Mouse (Mus musculus) liver, embryonic 13.5 days (tissue): ENCODE results near the gene Egfl7. TPM values are rescaled to one million over a fixed set of nuclear protein-coding genes. Genes with fewer than 3 reads are reported as not detected.
A peak's percentile ranks its signal among the peaks of the same experiment; 100 is the strongest.

ENCODE experiments used
- ATAC-seq: fragments of 200-750 bp; cut with Nextera tagmentation; 2 replicates; pipeline ENCODE4 v1.8.0; 2017; ENCODE audit warnings: low read depth, mild to moderate bottlenecking, moderate number of reproducible peaks, moderate library complexity
- DNase-seq: peaks from one replicate; pipeline ENCODE4 v3.0.0; 2022
- H3K27ac ChIP-seq: fragments of 300-500 bp; sonication (generic); 2 replicates; pipeline ENCODE4 v1.5.1; 2015; ENCODE audit warnings: moderate library complexity, mild to moderate bottlenecking, inconsistent platforms
- H3K27me3 ChIP-seq: fragments of 300-500 bp; sonication (generic); 2 replicates; pipeline ENCODE4 v1.6.1; 2015; ENCODE audit warnings: mild to moderate bottlenecking, inconsistent platforms
- H3K36me3 ChIP-seq: fragments of 300-500 bp; sonication (generic); 2 replicates; pipeline ENCODE4 v1.6.1; 2015; ENCODE audit warnings: mild to moderate bottlenecking, inconsistent platforms
- H3K4me1 ChIP-seq: fragments of 300-500 bp; sonication (generic); replicated peaks from 2 replicates; pipeline ENCODE4 v1.6.1; 2015; ENCODE audit warnings: inconsistent platforms
- H3K4me2 ChIP-seq: fragments of 300-500 bp; sonication (generic); 2 replicates; pipeline ENCODE4 v1.6.1; 2015; ENCODE audit warnings: inconsistent platforms, mild to moderate bottlenecking, moderate library complexity
- H3K4me3 ChIP-seq: fragments of 300-500 bp; sonication (generic); replicated peaks from 2 replicates; pipeline ENCODE4 v1.5.1; 2015; ENCODE audit warnings: mild to moderate bottlenecking, inconsistent platforms
- H3K9ac ChIP-seq: fragments of 300-500 bp; sonication (generic); 2 replicates; pipeline ENCODE4 v1.6.1; 2015; ENCODE audit warnings: mild to moderate bottlenecking, inconsistent platforms
- H3K9me3 ChIP-seq: fragments of 300-500 bp; sonication (generic); replicated peaks from 2 replicates; pipeline ENCODE4 v1.6.1; 2016; ENCODE audit warnings: inconsistent platforms
- WGBS: fragments of 180-500 bp; shearing (Covaris S2); methylation state at CpG from one replicate; pipeline ENCODE4 v1.1.7; 2015; ENCODE audit not compliant: insufficient replicate concordance; 5-methylcytosine and 5-hydroxymethylcytosine counted together
- polyA plus RNA-seq: library from polyadenylated mRNA; unstranded; fragments of >200 nt; fragmentation: Nextera tagmentation; extraction: Ambion mirVana; gene quantifications from 2 replicates; pipeline ENCODE4 v1.2.1, GENCODE M21; 2015

Egfl7 gene
- polyA plus RNA-seq, 1 experiment from 2014 or later, result 79.4 TPM

DNA sequence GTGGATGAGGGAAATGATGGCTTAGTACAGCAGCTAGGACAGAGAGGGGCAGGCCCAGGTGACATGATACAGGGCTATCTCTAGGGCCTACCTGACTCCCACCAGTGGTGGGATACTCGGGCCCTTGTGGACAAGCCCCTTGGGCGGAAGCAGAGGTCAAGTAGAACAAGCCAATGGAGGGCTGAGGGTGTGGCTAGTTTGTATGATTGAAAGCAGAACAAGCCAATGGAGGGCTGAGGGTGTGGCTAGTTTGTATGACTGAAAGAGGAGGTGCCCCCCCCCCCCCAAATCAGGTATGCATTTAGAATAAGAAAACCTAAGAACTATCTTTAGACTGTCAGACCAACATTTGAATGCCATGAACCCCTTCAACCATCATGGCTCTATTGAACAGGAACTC lies 2.4 kb downstream of the Egfl7 start:
- H3K9ac ChIP-seq, result no peak overlapping the region
- no peak overlapping the region for H3K27ac ChIP-seq
- H3K9me3 ChIP-seq, result no peaks in the 10 kb centered on the region
- DNase-seq (no peak), ATAC-seq (no peak)
- no peak overlapping the region for H3K4me2 ChIP-seq
- 33% methylated on average over 2 of the region's 2 CpGs for WGBS
- H3K27me3 ChIP-seq, result peaks cover 8% of the 10 kb centered on the region; the same call in 1 of the 2 replicates
- H3K4me1 ChIP-seq, result peaks cover 65% of the 10 kb centered on the region
- no peaks in the 10 kb centered on the region for H3K36me3 ChIP-seq
- no peak overlapping the region for H3K4me3 ChIP-seq

DNA sequence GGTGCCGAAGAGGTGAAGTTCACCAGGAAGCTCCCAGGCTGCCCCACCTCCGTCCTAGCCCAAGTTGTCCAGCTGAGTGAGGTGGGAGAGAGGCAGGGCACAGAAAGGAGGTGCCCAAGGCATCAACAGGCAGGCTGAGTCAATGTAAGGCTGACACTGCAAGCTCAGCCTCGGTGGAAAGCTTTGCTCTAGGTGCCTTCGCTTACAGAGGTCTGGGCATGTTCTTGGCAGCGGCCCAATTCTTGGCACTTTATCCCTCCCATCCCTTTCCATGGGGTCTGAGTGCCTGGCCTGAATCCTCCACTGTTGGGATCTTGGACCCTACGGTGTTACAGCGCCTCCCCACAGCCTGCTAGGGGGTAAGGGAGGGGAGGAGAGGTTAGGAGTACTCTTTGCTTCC lies 2.9 kb downstream of the Egfl7 start:
- Histone ChIP-seq H3K4me3 (no peak overlapping the region), H3K9me3 (no peaks in the 10 kb centered on the region), H3K27me3 (peaks cover 8% of the 10 kb centered on the region; the same call in 1 of the 2 replicates), H3K9ac (no peak overlapping the region), H3K27ac (no peak overlapping the region), H3K36me3 (no peaks in the 10 kb centered on the region), H3K4me1 (peaks cover 65% of the 10 kb centered on the region), H3K4me2 (0 out of 2 replicates have a peak overlapping the region, but pooled peaks have one; percentile 4)
- 64% methylated on average over 7 of the region's 7 CpGs for WGBS
- no peak for ATAC-seq
- DNase-seq, result no peak

DNA sequence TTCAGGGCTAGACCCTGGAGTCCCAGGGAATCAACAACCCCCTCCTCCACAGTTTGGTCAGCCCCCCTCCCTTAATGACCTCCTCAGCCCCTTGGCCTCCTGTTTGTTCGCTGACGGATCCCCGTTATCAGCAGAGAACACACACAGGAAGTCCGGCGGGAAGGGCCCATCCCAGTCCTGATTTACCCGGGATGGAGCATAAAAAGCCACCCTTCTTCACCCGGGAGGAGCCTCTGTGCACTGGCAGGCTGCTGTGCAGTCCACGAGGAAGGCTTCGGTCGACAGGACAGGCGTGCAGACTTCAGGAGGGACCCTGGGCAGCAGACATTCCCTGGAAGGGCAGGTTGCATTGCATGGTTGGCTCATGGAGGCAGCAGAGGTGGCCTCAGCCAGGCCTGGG lies 3.8 kb downstream of the Egfl7 start:
- no peak for DNase-seq
- H3K9me3 ChIP-seq, result no peaks in the 10 kb centered on the region
- H3K27me3 ChIP-seq, result peaks cover 8% of the 10 kb centered on the region; the same call in 1 of the 2 replicates
- H3K4me2 ChIP-seq, result no peak overlapping the region
- peak overlapping the region; percentile 24 for H3K27ac ChIP-seq
- 6% methylated on average over 11 of the region's 11 CpGs for WGBS
- peak overlapping the region; percentile 1; the same call in 1 of the 2 replicates for H3K9ac ChIP-seq
- peak overlapping the region; percentile 13 for H3K4me3 ChIP-seq
- H3K4me1 ChIP-seq, result peaks cover 65% of the 10 kb centered on the region
- H3K36me3 ChIP-seq, result no peaks in the 10 kb centered on the region
- ATAC-seq, result no peak

DNA sequence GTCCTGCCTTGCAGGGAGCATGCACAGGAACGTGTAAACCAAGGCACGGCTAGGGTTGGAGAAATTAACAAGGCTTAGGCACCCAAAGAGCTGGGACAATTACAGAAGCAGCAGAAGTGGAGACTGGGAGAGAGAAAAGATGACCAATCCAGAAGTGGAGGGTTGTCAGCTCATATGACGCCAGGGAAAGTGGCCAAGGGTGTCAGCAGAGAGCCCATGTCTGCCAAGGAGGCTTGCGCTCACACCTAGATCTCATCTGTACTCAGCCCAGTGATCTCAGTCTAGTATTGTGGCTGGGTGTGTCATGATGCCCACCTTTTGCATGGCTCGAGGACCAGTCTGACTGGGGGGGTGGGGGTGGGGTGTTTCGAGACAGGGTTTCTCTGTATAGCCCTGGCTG lies 5.9 kb downstream of the Egfl7 start:
- Histone ChIP-seq H3K9me3 (no peaks in the 10 kb centered on the region), H3K4me2 (peak overlapping the region; percentile 89; the same call in 1 of the 2 replicates)

DNA sequence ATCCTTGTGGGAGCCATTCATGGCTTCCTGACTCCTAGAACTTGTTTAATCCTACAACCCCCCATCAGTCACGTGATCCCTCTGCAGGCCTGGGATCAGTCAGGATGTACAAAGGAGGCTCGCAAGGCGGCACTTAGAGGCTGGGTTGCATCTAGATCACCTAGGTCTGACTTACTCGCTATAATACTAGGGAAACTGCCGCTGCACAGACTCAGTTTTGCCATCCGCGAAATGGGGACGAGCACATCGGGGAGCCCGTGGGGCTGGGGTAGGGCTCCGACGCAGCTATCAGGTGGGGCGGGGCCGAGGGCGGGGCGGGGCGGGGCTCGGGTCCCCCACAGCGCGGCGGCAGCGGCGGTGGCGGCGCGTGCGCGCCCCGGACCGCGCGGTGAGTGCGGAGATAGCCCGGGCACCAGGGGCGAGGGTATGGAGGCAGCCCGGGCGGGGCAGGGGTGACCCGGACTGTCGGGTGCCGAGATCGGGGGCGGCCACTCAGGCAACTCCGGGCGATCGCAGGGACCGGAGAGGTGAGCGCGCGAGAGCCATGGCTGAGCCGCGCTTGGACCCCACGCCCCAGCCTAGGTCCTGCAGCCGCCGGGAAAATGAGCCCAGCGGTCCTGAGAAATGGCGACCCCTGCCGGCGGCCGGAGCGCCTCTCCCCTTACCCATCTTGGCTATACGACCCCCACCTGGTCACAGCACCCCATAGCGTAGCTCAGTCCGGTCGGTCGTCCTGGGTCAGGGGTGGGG lies 6.7 kb downstream of the Egfl7 start, which contains the start of gene Gm20532:
Gene Gm20532, plus strand, starts transcription at position 346 of the 750 bp plus-strand sequence.
- DNase-seq (peak; percentile 44), ATAC-seq (peak; percentile 69)
- H3K9ac ChIP-seq, result peak within 1 kb of the TSS; percentile 78
- H3K4me2 ChIP-seq, result peak within 1 kb of the TSS; percentile 89
- H3K27me3 ChIP-seq, result peaks cover 8% of the 10 kb centered on the region; the same call in 1 of the 2 replicates
- H3K4me3 ChIP-seq, result peak within 1 kb of the TSS; percentile 70
- no peaks in the 10 kb centered on the region for H3K9me3 ChIP-seq
- peaks cover 61% of the 10 kb centered on the region for H3K4me1 ChIP-seq
- 1% methylated on average over 64 of the region's 65 CpGs for WGBS
- H3K27ac ChIP-seq, result peak within 1 kb of the TSS; percentile 76
- H3K36me3 ChIP-seq, result peaks cover 9% of the 10 kb centered on the region

More for the DNA sequence above, 5.9 kb downstream of the Egfl7 start:
- H3K27me3 ChIP-seq, result peaks cover 8% of the 10 kb centered on the region; the same call in 1 of the 2 replicates
- peak overlapping the region; percentile 10; the same call in 1 of the 2 replicates for H3K9ac ChIP-seq
- ATAC-seq, result no peak
- no peak for DNase-seq
- H3K4me3 ChIP-seq, result peak overlapping the region; percentile 70
- peak overlapping the region; percentile 0; the same call in 1 of the 2 replicates for H3K27ac ChIP-seq
- H3K36me3 ChIP-seq, result peaks cover 1% of the 10 kb centered on the region; the same call in 1 of the 2 replicates
- 46% methylated on average over 6 of the region's 6 CpGs for WGBS
- peaks cover 61% of the 10 kb centered on the region for H3K4me1 ChIP-seq

DNA sequence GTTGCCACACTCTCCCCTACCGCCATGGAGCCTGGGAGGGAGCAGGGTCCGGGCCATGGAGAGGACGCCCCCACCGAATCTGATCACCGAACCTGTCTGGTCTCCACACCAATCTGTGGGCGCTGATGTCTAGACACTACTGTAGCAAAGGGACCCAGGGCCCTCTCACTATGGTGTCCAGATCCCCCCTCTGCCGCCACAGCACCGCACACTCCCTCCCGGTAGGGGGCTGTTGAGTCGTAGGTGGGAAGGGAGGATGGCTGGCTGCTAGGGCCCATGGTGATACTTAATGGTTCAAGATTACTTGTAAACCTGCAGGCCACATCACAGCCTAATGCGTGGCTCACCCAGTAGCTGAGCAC lies 7.2 kb downstream of the Egfl7 start:
- peak; percentile 37 for ATAC-seq
- H3K36me3 ChIP-seq, result peaks cover 14% of the 10 kb centered on the region
- peak overlapping the region; percentile 76 for H3K27ac ChIP-seq
- no peak for DNase-seq
- H3K4me3 ChIP-seq, result peak overlapping the region; percentile 70
- 1% methylated on average over 11 of the region's 11 CpGs for WGBS
- H3K27me3 ChIP-seq, result peaks cover 8% of the 10 kb centered on the region; the same call in 1 of the 2 replicates
- H3K9ac ChIP-seq, result peak overlapping the region; percentile 78
- peaks cover 61% of the 10 kb centered on the region for H3K4me1 ChIP-seq
- no peaks in the 10 kb centered on the region for H3K9me3 ChIP-seq
- peak overlapping the region; percentile 89 for H3K4me2 ChIP-seq

DNA sequence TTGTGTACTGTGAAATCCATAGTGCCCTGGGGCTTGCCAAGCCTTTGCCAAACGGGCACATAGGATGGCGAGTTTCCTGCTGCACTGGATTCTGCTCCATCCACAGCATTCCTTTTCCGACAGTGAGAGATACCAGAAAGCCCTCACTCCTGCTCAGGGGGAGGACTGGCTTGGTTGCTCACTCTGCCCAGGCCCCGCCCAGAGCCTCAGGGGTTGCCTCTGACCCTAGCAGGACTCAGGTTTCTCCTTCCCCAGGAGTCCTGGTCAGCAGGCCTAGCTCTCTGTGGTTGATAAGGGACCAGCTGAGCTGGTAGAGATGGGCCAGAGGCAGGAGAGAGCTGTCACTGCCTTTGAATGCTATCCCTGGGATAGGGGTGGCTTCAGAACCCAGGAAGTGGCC lies 8.8 kb downstream of the Egfl7 start:
- Histone ChIP-seq H3K4me3 (no peak overlapping the region), H3K4me2 (peak overlapping the region; percentile 89), H3K9me3 (no peaks in the 10 kb centered on the region), H3K27me3 (peaks cover 8% of the 10 kb centered on the region; the same call in 1 of the 2 replicates), H3K4me1 (peaks cover 49% of the 10 kb centered on the region), H3K36me3 (peaks cover 29% of the 10 kb centered on the region), H3K9ac (peak overlapping the region; percentile 78; the same call in 1 of the 2 replicates), H3K27ac (no peak overlapping the region)
- ATAC-seq, result no peak
- no peak for DNase-seq
- WGBS, result 58% methylated on average over 4 of the region's 4 CpGs

DNA sequence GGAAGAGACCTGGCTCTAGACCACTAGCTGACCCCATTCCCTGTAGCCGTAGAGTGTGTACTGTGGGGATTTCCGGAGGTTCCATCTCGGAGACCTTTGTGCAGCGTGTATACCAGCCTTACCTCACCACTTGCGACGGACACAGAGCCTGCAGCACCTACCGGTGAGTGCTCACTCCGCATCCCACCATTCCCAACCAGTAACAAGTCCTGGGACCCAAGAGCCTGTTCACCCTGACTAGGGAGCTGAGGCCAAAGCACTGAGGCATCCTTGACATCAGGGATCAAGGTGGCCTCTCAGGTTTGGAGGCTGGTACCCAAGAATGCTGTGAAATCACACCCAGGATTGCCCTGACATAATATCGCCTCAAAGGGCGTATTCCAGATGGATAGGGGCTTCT lies 9.5 kb downstream of the Egfl7 start:
- Histone ChIP-seq H3K9ac (no peak overlapping the region), H3K9me3 (no peaks in the 10 kb centered on the region), H3K4me1 (peaks cover 44% of the 10 kb centered on the region), H3K27me3 (peaks cover 8% of the 10 kb centered on the region; the same call in 1 of the 2 replicates), H3K4me3 (no peak overlapping the region), H3K4me2 (no peak overlapping the region), H3K36me3 (peaks cover 32% of the 10 kb centered on the region), H3K27ac (no peak overlapping the region)
- 81% methylated on average over 10 of the region's 10 CpGs for WGBS
- ATAC-seq (no peak), DNase-seq (no peak)

DNA sequence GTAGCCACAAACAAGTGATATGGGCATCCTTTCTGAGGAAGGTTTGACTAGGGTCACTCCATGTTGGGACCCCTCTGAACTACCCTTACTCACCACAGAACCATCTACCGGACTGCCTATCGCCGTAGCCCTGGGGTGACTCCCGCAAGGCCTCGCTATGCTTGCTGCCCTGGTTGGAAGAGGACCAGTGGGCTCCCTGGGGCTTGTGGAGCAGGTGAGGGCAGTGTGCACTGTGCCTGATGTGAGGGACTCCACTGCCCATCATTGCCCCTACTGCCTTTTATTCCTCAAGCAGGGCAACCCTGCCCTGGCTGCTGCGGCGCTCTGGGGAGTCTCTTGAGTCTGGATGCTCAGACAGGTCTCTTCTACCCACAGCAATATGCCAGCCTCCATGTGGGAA lies 10.5 kb downstream of the Egfl7 start:
- Histone ChIP-seq H3K4me2 (no peak overlapping the region), H3K9me3 (no peaks in the 10 kb centered on the region), H3K27me3 (peaks cover 4% of the 10 kb centered on the region; the same call in 1 of the 2 replicates), H3K4me3 (no peak overlapping the region), H3K27ac (no peak overlapping the region), H3K4me1 (peaks cover 50% of the 10 kb centered on the region), H3K36me3 (peaks cover 32% of the 10 kb centered on the region), H3K9ac (no peak overlapping the region)
- WGBS, result 91% methylated on average over 7 of the region's 7 CpGs
- DNase-seq (no peak), ATAC-seq (no peak)

DNA sequence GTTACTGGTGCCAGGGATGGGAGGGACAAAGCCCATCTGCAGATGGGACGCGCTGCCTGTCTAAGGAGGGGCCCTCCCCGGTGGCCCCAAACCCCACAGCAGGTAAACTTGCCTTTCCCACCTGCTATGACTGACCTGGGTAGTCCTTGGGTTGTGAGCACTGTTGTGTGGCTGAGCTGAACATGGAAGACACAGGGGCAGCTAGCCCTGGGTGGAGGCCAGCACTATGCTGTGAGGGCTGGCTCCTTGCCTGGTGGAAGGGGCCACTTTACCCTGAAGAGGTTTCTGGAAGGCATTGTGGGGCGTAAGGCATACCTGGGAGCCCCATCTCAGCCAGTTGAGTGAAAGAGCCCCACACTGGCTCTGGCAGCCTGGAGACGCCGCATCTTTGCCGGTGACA lies 11.1 kb downstream of the Egfl7 start:
- H3K9me3 ChIP-seq, result no peaks in the 10 kb centered on the region
- H3K4me2 ChIP-seq, result no peak overlapping the region
- H3K9ac ChIP-seq, result no peak overlapping the region
- no peak for ATAC-seq
- 90% methylated on average over 7 of the region's 7 CpGs for WGBS
- H3K4me1 ChIP-seq, result peaks cover 51% of the 10 kb centered on the region
- no peaks in the 10 kb centered on the region for H3K27me3 ChIP-seq
- no peak overlapping the region for H3K4me3 ChIP-seq
- peaks cover 32% of the 10 kb centered on the region for H3K36me3 ChIP-seq
- no peak for DNase-seq
- H3K27ac ChIP-seq, result no peak overlapping the region

DNA sequence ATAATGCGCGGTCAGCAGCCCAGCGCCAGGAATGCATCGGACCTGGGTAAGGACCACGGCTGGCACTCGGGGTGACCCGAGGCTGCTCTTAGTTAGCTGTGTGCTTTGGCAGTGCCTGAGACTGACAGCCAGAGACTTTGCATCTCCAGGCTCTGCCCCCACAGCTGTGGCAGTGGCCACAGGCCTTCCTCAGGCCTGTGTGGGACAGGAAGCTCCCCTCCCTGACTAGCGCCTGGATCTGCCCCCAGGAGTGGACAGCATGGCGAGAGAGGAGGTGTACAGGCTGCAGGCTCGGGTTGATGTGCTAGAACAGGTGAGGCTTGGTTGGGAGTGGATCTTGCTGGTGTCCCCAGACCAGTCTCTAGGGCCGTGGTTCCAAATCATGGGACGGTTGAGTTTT lies 11.6 kb downstream of the Egfl7 start:
- Histone ChIP-seq H3K4me3 (no peak overlapping the region), H3K36me3 (peaks cover 32% of the 10 kb centered on the region), H3K4me2 (no peak overlapping the region), H3K4me1 (peaks cover 48% of the 10 kb centered on the region), H3K27me3 (no peaks in the 10 kb centered on the region), H3K9me3 (no peaks in the 10 kb centered on the region), H3K27ac (no peak overlapping the region), H3K9ac (no peak overlapping the region)
- 77% methylated on average over 12 of the region's 12 CpGs for WGBS
- ATAC-seq, result no peak
- no peak for DNase-seq
